Mouse (Mus musculus) lung, adult 2 months (tissue): ENCODE measurements around the gene Nbl1. TPM values are rescaled to one million over a fixed set of nuclear protein-coding genes. Genes with fewer than 3 reads are reported as not detected.
A peak's percentile ranks its signal among the peaks of the same experiment; 100 is the strongest.

Source experiments
- DNase-seq: peaks from one replicate; pipeline ENCODE4 v3.0.0; 2022
- H3K4me1 ChIP-seq: fragments of 200-500 bp; 2 replicates; pipeline ENCODE4 v1.6.1; 2011; ENCODE audit warnings: low read length; ENCODE audit not compliant: control insufficient read depth, insufficient read depth
- H3K4me3 ChIP-seq: fragments of 200-500 bp; replicated peaks from 2 replicates; pipeline ENCODE3; 2011; ENCODE audit warnings: low read depth, mild to moderate bottlenecking, control low read depth, low read length; ENCODE audit errors: extremely low read depth
- CTCF ChIP-seq: fragments of 200-500 bp; IDR thresholded peaks from 2 replicates; pipeline ENCODE4 v1.5.1; 2011; ENCODE audit warnings: mild to moderate bottlenecking, low read length, control low read depth; ENCODE audit not compliant: insufficient read depth
- POLR2A ChIP-seq: fragments of 200-500 bp; IDR thresholded peaks from 2 replicates; pipeline ENCODE4 v1.6.1; 2011; ENCODE audit warnings: low read depth, mild to moderate bottlenecking, control low read depth, low read length, borderline replicate concordance; ENCODE audit errors: extremely low read depth
- WGBS: fragments of 180-500 bp; shearing (Covaris S2); methylation state at CpG from one replicate; pipeline ENCODE4 v1.1.7; 2018; 5-methylcytosine and 5-hydroxymethylcytosine counted together
- polyA plus RNA-seq: library from polyadenylated mRNA; depleted of rRNA; stranded (reverse); fragments of >200 nt; gene quantifications from 2 replicates; pipeline ENCODE4 v1.2.3, GENCODE M21; 2012

Nbl1 gene
- polyA plus RNA-seq, 1 experiment: 330 TPM

- Histone ChIP-seq H3K4me3 (no peak overlapping the region), H3K4me1 (peaks cover 2% of the 10 kb centered on the region)
- no peak for DNase-seq
- no peak for TF ChIP-seq CTCF
- TF ChIP-seq POLR2A: no peak
- WGBS: 63% methylated on average over 9 of the region's 9 CpGs
Measured at GRCm38 (mm10) chr4:139088982-139089671, 3.7 kb downstream of the Nbl1 start.

GRCm38 (mm10) chr4:139086984-139087383, 5.8 kb downstream of the Nbl1 start:
- WGBS: 73% methylated on average over 4 of the region's 4 CpGs
- no peak for DNase-seq
- TF ChIP-seq CTCF (no peak), POLR2A (no peak)
- Histone ChIP-seq H3K4me1 (peaks cover 2% of the 10 kb centered on the region), H3K4me3 (no peak overlapping the region)

- Histone ChIP-seq H3K4me1 (peaks cover 2% of the 10 kb centered on the region), H3K4me3 (no peak overlapping the region)
- no peak for TF ChIP-seq POLR2A
- peak; percentile 45; the same call in 1 of the 2 replicates for TF ChIP-seq CTCF
- DNase-seq: peak; percentile 81
- WGBS: 10% methylated on average over 5 of the region's 5 CpGs
Measured at GRCm38 (mm10) chr4:139086037-139086436, 6.8 kb downstream of the Nbl1 start.

GRCm38 (mm10) chr4:139085337-139085736, 7.5 kb downstream of the Nbl1 start:
- WGBS: 70% methylated on average over 11 of the region's 11 CpGs
- no peak for DNase-seq
- TF ChIP-seq POLR2A (no peak), CTCF (no peak)
- Histone ChIP-seq H3K4me1 (no peaks in the 10 kb centered on the region; the same call in 1 of the 2 replicates), H3K4me3 (no peak overlapping the region)

GRCm38 (mm10) chr4:139082790-139083564, 9.8 kb downstream of the Nbl1 start:
- DNase-seq: no peak
- H3K4me3 ChIP-seq: no peak overlapping the region
- H3K4me1 ChIP-seq: no peaks in the 10 kb centered on the region; the same call in 1 of the 2 replicates
- no peak for TF ChIP-seq POLR2A
- TF ChIP-seq CTCF: no peak
- 36% methylated on average over 12 of the region's 12 CpGs for WGBS

GRCm38 (mm10) chr4:139081270-139081931, 11.4 kb downstream of the Nbl1 start:
- WGBS: 70% methylated on average over 18 of the region's 18 CpGs
- no peak for DNase-seq
- no peak overlapping the region for H3K4me3 ChIP-seq
- TF ChIP-seq CTCF: no peak
- no peak for TF ChIP-seq POLR2A
- H3K4me1 ChIP-seq: no peaks in the 10 kb centered on the region

- TF ChIP-seq POLR2A (no peak), CTCF (no peak)
Measured at GRCm38 (mm10) chr4:139080259-139080658, 12.5 kb downstream of the Nbl1 start.

GRCm38 (mm10) chr4:139079439-139079838, 13.4 kb downstream of the Nbl1 start:
- Histone ChIP-seq H3K4me1 (no peaks in the 10 kb centered on the region), H3K4me3 (no peak overlapping the region)
- no peak for TF ChIP-seq CTCF
- TF ChIP-seq POLR2A: no peak
- 78% methylated on average over 11 of the region's 11 CpGs for WGBS
- DNase-seq: no peak

More at GRCm38 (mm10) chr4:139080259-139080658, 12.5 kb downstream of the Nbl1 start:
- WGBS: 88% methylated on average over 7 of the region's 7 CpGs
- DNase-seq: no peak
- Histone ChIP-seq H3K4me1 (no peaks in the 10 kb centered on the region), H3K4me3 (no peak overlapping the region)

GRCm38 (mm10) chr4:139078726-139079125, 14.1 kb downstream of the Nbl1 start:
- TF ChIP-seq CTCF: no peak
- no peak for TF ChIP-seq POLR2A
- Histone ChIP-seq H3K4me3 (no peak overlapping the region), H3K4me1 (no peaks in the 10 kb centered on the region)
- 20% methylated on average over 4 of the region's 4 CpGs for WGBS
- DNase-seq: no peak
